Mouse (Mus musculus) kidney, adult 18-20 months (tissue): Measurements from ENCODE around the gene Sms.

Experiments
- DNase-seq: peaks from one replicate; pipeline ENCODE4 v3.0.0; 2021

The Sms gene

GRCm38 (mm10) chrX:157491944-157492726 lies at the start of gene Sms:
Gene Sms, minus strand, starts transcription at chrX:157492287.
- peak; percentile 66 for DNase-seq

DNA sequence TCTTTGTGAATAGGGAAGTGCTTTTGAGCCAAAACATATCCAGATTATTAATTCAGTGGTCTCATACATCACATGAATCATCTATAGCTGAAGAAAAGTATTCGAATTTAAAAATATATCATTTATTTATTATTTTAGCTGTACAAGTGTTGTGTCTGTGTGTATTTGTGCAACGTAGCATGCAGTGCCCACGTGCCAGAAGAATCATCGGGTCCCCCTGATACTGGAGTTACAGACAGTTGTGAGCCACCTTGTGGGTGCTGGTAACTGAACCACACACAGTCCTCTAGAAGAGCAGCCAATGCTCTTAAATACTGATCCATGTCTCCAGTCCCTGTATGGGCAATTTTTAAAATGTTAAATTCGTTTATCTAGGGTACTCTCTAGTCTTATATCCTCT lies 14.3 kb upstream of the Sms start:
- DNase-seq: no peak

GRCm38 (mm10) chrX:157504506-157504905 lies 12.4 kb upstream of the Sms start:
- DNase-seq: no peak

GRCm38 (mm10) chrX:157501871-157502270 lies 9.8 kb upstream of the Sms start:
- no peak for DNase-seq

- DNase-seq: no peak
Measured at GRCm38 (mm10) chrX:157500004-157500403, 7.9 kb upstream of the Sms start.

DNA sequence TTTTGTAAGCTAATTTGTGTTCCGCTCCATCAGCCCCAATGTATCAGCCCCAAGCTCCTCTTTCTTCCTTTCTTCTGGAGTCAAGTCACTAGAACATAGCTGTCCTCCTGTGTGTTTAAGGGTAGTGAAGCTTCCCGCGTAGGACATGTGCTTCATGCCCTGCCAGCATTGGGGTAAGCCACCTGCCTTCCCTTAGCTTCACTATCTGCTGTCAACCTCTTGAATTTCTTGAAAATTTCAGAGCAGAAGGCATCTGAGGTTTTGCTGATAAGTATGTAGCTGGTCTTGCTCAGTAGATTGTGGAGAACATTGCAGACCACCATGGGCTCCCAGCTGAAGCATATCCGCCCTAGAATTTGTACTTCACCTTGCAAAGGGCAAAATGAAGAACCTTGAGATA lies 1.1 kb upstream of the Sms start:
- DNase-seq: no peak

DNA sequence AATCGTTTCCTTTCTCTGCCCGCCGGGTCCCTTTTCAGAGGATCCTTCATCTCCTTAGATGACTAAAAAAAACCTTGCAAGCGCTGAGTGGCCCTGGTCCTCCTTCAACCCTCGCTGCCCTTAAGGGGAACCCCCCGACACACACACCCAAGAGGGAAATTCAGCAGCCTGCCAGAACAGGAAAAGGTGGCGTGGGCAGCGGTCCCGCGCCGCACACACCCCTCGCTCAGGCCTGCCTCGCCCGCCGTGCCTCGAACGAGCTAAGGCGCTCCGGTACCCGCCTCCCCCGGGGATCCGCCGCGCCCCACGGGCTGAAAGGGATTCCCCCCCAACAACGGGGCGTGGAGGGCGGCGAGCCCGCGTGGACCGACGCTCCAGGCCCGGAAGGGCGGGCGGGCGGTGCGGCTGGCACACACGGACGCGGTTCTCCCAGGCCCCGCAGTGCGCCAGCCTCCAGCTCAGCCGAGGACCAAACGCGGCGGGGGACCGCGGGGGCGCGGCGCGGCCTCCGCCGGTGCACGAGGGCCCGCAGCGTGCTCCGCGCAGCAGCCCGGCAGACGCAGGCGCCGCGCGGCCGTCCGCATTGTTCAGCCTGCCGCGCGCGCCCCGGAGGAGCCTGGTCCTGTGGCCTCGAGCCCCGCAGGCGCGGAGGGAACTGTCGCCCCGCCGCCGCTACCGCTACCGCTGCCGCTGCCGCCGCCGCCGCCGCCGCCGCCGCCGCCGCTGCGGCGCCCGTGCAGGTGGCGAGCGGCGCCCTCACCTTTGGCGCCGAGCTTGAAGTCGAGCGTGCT lies 747 bp downstream of the Sms start:
- no peak for DNase-seq

GRCm38 (mm10) chrX:157490769-157491144 lies 1.3 kb downstream of the Sms start:
- DNase-seq: no peak

DNA sequence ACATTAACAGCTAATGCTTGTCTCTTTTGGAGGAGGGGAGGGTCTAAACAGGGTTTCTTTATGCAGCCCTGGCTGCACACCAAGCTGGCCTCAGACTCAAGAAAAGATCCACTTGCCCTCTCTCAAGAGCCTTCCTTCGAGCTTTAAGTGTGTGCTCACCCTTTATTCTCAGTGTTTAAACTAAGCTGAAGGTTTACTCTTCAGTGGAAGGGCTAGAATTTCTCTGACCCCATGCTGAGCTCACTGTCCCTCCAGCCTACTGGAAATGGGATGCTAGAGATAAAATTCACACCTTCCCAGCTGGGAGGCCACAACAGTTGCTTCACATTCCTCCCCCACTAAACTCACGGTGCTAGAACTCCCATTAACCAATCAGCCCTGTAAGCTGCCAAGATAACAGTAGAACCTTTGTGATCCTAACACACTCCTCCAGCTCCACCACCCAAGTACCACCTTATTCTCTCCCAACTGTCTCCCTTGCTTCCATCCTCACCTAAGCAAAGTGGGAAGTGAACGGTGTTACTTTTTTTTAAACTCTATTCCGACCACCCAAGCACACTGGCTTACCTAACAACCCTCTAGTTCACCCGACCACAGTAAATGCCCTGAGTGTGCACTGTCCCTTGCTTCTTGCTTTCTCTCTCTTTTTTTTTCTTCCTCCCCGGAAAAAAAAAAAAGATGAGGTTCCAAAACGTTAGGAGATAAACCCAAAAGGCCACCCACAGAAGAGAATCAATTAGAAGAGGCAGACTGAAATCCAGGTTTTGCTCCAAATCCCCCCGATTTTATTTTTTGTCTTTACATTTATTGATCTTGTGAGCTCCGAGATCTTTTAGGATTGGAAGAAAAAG lies 2.0 kb downstream of the Sms start:
- DNase-seq: peak; percentile 4

- DNase-seq: no peak
Measured at GRCm38 (mm10) chrX:157488831-157489230, 3.3 kb downstream of the Sms start.

DNA sequence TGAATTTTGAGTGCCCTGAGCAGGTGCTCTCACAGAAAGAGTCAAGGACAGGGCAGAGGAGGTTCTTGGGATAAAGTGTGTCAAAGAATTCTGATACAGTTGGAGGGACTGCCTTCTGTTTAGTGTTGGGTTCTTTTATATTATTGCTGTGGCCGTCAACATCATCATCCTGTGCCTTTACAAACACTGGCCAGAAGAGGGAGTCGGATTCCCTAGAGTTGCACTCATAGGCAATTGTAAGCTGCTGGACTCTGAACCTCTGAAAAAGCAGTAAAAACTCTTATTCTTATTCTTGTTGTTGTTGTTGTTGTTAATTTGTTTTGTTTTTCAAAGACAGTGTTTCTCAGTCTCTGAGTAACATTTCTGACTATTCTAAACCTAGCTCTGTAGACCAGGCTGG lies 5.3 kb downstream of the Sms start:
- peak; percentile 23 for DNase-seq

GRCm38 (mm10) chrX:157482842-157483241 lies 9.2 kb downstream of the Sms start:
- DNase-seq: no peak

GRCm38 (mm10) chrX:157481860-157482259 lies 10.2 kb downstream of the Sms start:
- no peak for DNase-seq

- DNase-seq: no peak
Measured at GRCm38 (mm10) chrX:157477328-157477727, 14.8 kb downstream of the Sms start.

DNA sequence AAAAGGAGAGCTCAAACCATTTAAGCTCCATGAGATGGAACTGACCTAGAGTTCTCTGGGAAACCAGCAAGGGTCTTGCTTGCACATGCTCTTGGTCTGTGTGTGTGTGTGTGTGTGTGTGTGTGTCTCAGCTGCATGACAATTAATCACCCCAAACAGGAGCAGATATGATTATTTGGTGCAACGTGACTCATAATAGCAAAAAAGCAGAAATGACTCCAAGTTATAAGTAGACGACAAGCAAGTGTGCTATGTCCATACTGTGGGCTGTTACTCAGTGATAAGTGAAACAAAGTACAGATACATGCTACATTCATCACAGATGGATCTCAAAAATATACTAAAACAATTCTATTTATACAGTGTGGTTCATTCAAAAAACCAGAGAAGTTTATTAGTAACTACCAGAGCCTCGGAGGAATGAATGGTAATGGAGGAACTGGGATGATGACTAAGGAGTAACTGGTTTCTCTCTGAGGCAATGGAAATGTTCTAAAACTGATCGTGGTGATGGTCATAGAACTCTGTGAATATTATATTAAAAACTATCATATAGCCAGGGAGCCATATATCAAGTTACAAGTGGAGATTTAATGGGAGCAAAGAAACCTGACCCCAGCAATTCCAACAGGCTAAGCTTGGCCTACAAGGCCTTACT lies 15.8 kb downstream of the Sms start:
- no peak for DNase-seq

- DNase-seq: no peak
Measured at GRCm38 (mm10) chrX:157471711-157472660, 20.1 kb downstream of the Sms start.

DNA sequence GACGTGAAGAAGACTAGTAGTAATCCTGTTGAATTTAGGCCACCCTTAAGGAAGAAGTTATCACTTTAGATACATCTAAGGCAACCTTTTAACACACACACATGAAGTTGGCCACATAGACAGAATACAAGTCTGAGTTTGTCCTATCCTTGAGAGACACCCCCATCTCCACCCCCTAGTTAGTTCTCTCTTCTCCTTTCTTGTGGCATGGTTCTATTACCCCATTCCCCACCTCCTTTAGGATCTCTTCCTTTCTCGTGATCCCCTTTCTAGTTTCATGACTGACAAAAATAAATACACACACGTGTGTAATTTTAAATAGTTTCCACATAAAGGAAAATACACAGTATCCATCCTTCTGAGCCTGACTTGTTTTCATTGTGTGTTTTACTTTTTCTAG lies 23.3 kb downstream of the Sms start:
- no peak for DNase-seq

GRCm38 (mm10) chrX:157468055-157468454 lies 24.0 kb downstream of the Sms start:
- DNase-seq: no peak

- DNase-seq: no peak
Measured at GRCm38 (mm10) chrX:157465949-157466348, 26.1 kb downstream of the Sms start.

DNA sequence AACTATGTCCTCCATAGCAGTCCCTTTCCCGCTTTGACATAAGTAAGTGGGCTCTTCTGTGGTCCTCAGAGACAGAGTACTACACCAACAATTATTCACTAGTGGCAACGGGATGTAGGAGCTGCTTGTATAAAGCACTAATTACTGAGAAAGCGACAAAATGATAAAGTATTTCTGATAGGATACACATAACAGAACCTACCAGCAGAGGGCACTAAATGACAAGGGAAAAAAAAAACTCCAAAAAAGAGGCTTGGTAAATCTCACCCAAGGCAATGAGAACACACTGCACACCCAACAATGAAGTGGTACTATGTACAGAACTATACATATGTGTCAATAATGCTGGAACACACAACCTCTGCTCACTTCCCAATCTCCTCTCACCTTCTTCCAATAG lies 29.4 kb downstream of the Sms start:
- no peak for DNase-seq

GRCm38 (mm10) chrX:157454430-157454829 lies 37.7 kb downstream of the Sms start:
- DNase-seq: peak; percentile 63

GRCm38 (mm10) chrX:157449000-157449399 lies 43.1 kb downstream of the Sms start:
- no peak for DNase-seq
